Mouse (Mus musculus): ENCODE results near the gene Camkv. TPM values are rescaled to one million over a fixed set of nuclear protein-coding genes. Genes with fewer than 3 reads are reported as not detected.

Gene Camkv
- polyA plus RNA-seq, 1 experiment = 0.02 TPM

- WGBS = 88% methylated on average over 6 of the region's 6 CpGs
- no peak for DNase-seq (ENCODE audit: low read depth, low spot score)
Observed at GRCm38 (mm10) chr9:107918884-107919283, 16.6 kb upstream of the Camkv start.

GRCm38 (mm10) chr9:107919441-107919840, 16.0 kb upstream of the Camkv start:
- WGBS = 87% methylated on average over 5 of the region's 5 CpGs
- DNase-seq (ENCODE audit: low read depth, low spot score) = no peak

- 24% methylated on average over 7 of the region's 7 CpGs for WGBS
- no peak for DNase-seq (ENCODE audit: low read depth, low spot score)
Observed at GRCm38 (mm10) chr9:107923021-107923420, 12.5 kb upstream of the Camkv start.

GRCm38 (mm10) chr9:107923956-107924355, 11.5 kb upstream of the Camkv start:
- DNase-seq (ENCODE audit: low read depth, low spot score) = no peak
- 75% methylated on average over 6 of the region's 6 CpGs for WGBS

GRCm38 (mm10) chr9:107925251-107925650, 10.2 kb upstream of the Camkv start:
- DNase-seq (ENCODE audit: low read depth, low spot score) = no peak
- 59% methylated on average over 3 of the region's 3 CpGs for WGBS

GRCm38 (mm10) chr9:107926920-107927420, 8.5 kb upstream of the Camkv start:
- 38% methylated on average over 9 of the region's 9 CpGs for WGBS
- no peak for DNase-seq (ENCODE audit: low read depth, low spot score)

GRCm38 (mm10) chr9:107927749-107928148, 7.7 kb upstream of the Camkv start:
- DNase-seq (ENCODE audit: low read depth, low spot score) = no peak
- WGBS = 81% methylated on average over 5 of the region's 5 CpGs

GRCm38 (mm10) chr9:107928169-107928568, 7.3 kb upstream of the Camkv start, which contains the start of gene Actl11:
Gene Actl11 (plus strand): TSS chr9:107928469.
- 81% methylated on average over 3 of the region's 3 CpGs for WGBS
- no peak for DNase-seq (ENCODE audit: low read depth, low spot score)

GRCm38 (mm10) chr9:107932221-107932620, 3.3 kb upstream of the Camkv start:
- DNase-seq (ENCODE audit: low read depth, low spot score) = no peak
- WGBS = 61% methylated on average over 4 of the region's 4 CpGs

GRCm38 (mm10) chr9:107934146-107934545, 1.3 kb upstream of the Camkv start:
- no peak for DNase-seq (ENCODE audit: low read depth, low spot score)
- 85% methylated on average over 11 of the region's 11 CpGs for WGBS

GRCm38 (mm10) chr9:107935790-107936214, 328 bp downstream of the Camkv start:
- 2% methylated on average over 41 of the region's 41 CpGs for WGBS
- no peak for DNase-seq (ENCODE audit: low read depth, low spot score)

- DNase-seq (ENCODE audit: low read depth, low spot score) = no peak
- 15% methylated on average over 29 of the region's 29 CpGs for WGBS
Observed at GRCm38 (mm10) chr9:107936215-107936822, 845 bp downstream of the Camkv start.

- WGBS = 60% methylated on average over 3 of the region's 3 CpGs
- no peak for DNase-seq (ENCODE audit: low read depth, low spot score)
Observed at GRCm38 (mm10) chr9:107936831-107937230, 1.4 kb downstream of the Camkv start.

- DNase-seq (ENCODE audit: low read depth, low spot score) = no peak
- 80% methylated on average over 31 of the region's 31 CpGs for WGBS
Observed at GRCm38 (mm10) chr9:107947241-107948194, 12.0 kb downstream of the Camkv start.

- 74% methylated on average over 13 of the region's 13 CpGs for WGBS
- DNase-seq (ENCODE audit: low read depth, low spot score) = no peak
Observed at GRCm38 (mm10) chr9:107949184-107949921, 13.9 kb downstream of the Camkv start.

GRCm38 (mm10) chr9:107949922-107950235, 14.4 kb downstream of the Camkv start, which contains the start of gene Traip:
Gene Traip (plus strand): TSS chr9:107950136.
- DNase-seq (ENCODE audit: low read depth, low spot score) = no peak

GRCm38 (mm10) chr9:107950460-107951355, 15.2 kb downstream of the Camkv start:
- peak; percentile 66 for DNase-seq (ENCODE audit: low read depth, low spot score)
- 12% methylated on average over 45 of the region's 45 CpGs for WGBS

More at GRCm38 (mm10) chr9:107949922-107950235, 14.4 kb downstream of the Camkv start, which contains the start of gene Traip:
- 88% methylated on average over 10 of the region's 10 CpGs for WGBS

- no peak for DNase-seq (ENCODE audit: low read depth, low spot score)
- 70% methylated on average over 6 of the region's 6 CpGs for WGBS
Observed at GRCm38 (mm10) chr9:107955613-107956289, 20.3 kb downstream of the Camkv start.
